Mouse (Mus musculus): ENCODE data around the gene Otub1. TPM values are rescaled to one million over a fixed set of nuclear protein-coding genes. Genes with fewer than 3 reads are reported as not detected.

Gene Otub1
- total and polyA plus RNA-seq, 3 experiments: 46.4 to 153 (median 91.4) TPM

GRCm38 (mm10) chr19:7182273-7182949, 23.7 kb downstream of the Otub1 start:
- Histone ChIP-seq H3K27me3 (ENCODE audit: insufficient read depth, low read length) (peaks cover 64% of the 10 kb centered on the region), H3K4me3 (ENCODE audit: low read depth, low read length) (no peak overlapping the region), H3K4me1 (ENCODE audit: insufficient read depth, low read depth, low read length) (no peaks in the 10 kb centered on the region; the same call in 1 of the 2 replicates), H3K36me3 (replicated peaks) (no peaks in the 10 kb centered on the region), H3K9me3 (replicated peaks) (no peaks in the 10 kb centered on the region)
- no peak for TF ChIP-seq POLR2AphosphoS5 (IDR thresholded peaks at IDR 0.05; ENCODE audit: insufficient replicate concordance, low read depth, low read length)
- DNase-seq (ENCODE audit: low spot score) (no peak), ATAC-seq (ENCODE audit: extremely low read depth, insufficient number of reproducible peaks, low FRiP score, poor library complexity, severe bottlenecking) (no peak)

- Histone ChIP-seq H3K9me3 (replicated peaks) (no peaks in the 10 kb centered on the region), H3K36me3 (replicated peaks) (no peaks in the 10 kb centered on the region), H3K4me1 (ENCODE audit: insufficient read depth, low read depth, low read length) (no peaks in the 10 kb centered on the region; the same call in 1 of the 2 replicates), H3K27me3 (ENCODE audit: insufficient read depth, low read length) (peaks cover 61% of the 10 kb centered on the region), H3K4me3 (ENCODE audit: low read depth, low read length) (no peak overlapping the region)
- TF ChIP-seq CTCF (IDR thresholded peaks at IDR 0.05; ENCODE audit: low read depth, low read length) (no peak), GATA2 (IDR thresholded peaks at IDR 0.05; ENCODE audit: borderline replicate concordance, low read depth, low read length) (no peak), TAL1 (conservative IDR thresholded peaks at IDR 0.05; ENCODE audit: low read depth, low read length) (no peak), GATA1 (IDR thresholded peaks at IDR 0.05; ENCODE audit: borderline replicate concordance, low read length) (no peak), POLR2AphosphoS5 (IDR thresholded peaks at IDR 0.05; ENCODE audit: insufficient replicate concordance, low read depth, low read length) (no peak)
- DNase-seq (ENCODE audit: low spot score): no peak
- ATAC-seq (ENCODE audit: extremely low read depth, insufficient number of reproducible peaks, low FRiP score, poor library complexity, severe bottlenecking): no peak
Observed at GRCm38 (mm10) chr19:7181496-7181895, 24.6 kb downstream of the Otub1 start.

- H3K4me1 ChIP-seq (ENCODE audit: insufficient read depth, low read depth, low read length): no peaks in the 10 kb centered on the region; the same call in 1 of the 2 replicates
- H3K27me3 ChIP-seq (ENCODE audit: insufficient read depth, low read length): peaks cover 63% of the 10 kb centered on the region
- no peak overlapping the region for H3K4me3 ChIP-seq (ENCODE audit: low read depth, low read length)
- no peak for DNase-seq (ENCODE audit: low spot score)
- ATAC-seq (ENCODE audit: extremely low read depth, insufficient number of reproducible peaks, low FRiP score, poor library complexity, severe bottlenecking): no peak
- TF ChIP-seq POLR2AphosphoS5 (IDR thresholded peaks at IDR 0.05; ENCODE audit: insufficient replicate concordance, low read depth, low read length) (no peak), CTCF (IDR thresholded peaks at IDR 0.05; ENCODE audit: low read depth, low read length) (no peak), GATA1 (IDR thresholded peaks at IDR 0.05; ENCODE audit: borderline replicate concordance, low read length) (no peak)
- no peaks in the 10 kb centered on the region for H3K36me3 ChIP-seq (replicated peaks)
- H3K9me3 ChIP-seq (replicated peaks): no peaks in the 10 kb centered on the region
Observed at GRCm38 (mm10) chr19:7180756-7181405, 25.2 kb downstream of the Otub1 start.

- Histone ChIP-seq H3K4me3 (ENCODE audit: low read depth, low read length) (no peak overlapping the region), H3K4me1 (ENCODE audit: insufficient read depth, low read depth, low read length) (no peaks in the 10 kb centered on the region; the same call in 1 of the 2 replicates), H3K27me3 (ENCODE audit: insufficient read depth, low read length) (peaks cover 58% of the 10 kb centered on the region), H3K36me3 (replicated peaks) (no peaks in the 10 kb centered on the region), H3K9me3 (replicated peaks) (no peaks in the 10 kb centered on the region)
- DNase-seq (ENCODE audit: low spot score) (no peak), ATAC-seq (ENCODE audit: extremely low read depth, insufficient number of reproducible peaks, low FRiP score, poor library complexity, severe bottlenecking) (no peak)
- no peak for TF ChIP-seq CTCF (IDR thresholded peaks at IDR 0.05; ENCODE audit: low read depth, low read length)
- TF ChIP-seq TAL1 (conservative IDR thresholded peaks at IDR 0.05; ENCODE audit: low read depth, low read length): no peak
- no peak for TF ChIP-seq GATA2 (IDR thresholded peaks at IDR 0.05; ENCODE audit: borderline replicate concordance, low read depth, low read length)
- TF ChIP-seq POLR2AphosphoS5 (IDR thresholded peaks at IDR 0.05; ENCODE audit: insufficient replicate concordance, low read depth, low read length): no peak
- TF ChIP-seq GATA1 (IDR thresholded peaks at IDR 0.05; ENCODE audit: borderline replicate concordance, low read length): no peak
Observed at GRCm38 (mm10) chr19:7178841-7179452, 27.2 kb downstream of the Otub1 start.

GRCm38 (mm10) chr19:7177804-7178511, 28.2 kb downstream of the Otub1 start:
- H3K36me3 ChIP-seq (replicated peaks): no peaks in the 10 kb centered on the region
- no peaks in the 10 kb centered on the region; the same call in 1 of the 2 replicates for H3K4me1 ChIP-seq (ENCODE audit: insufficient read depth, low read depth, low read length)
- H3K9me3 ChIP-seq (replicated peaks): no peaks in the 10 kb centered on the region
- ATAC-seq (ENCODE audit: extremely low read depth, insufficient number of reproducible peaks, low FRiP score, poor library complexity, severe bottlenecking): no peak
- DNase-seq (ENCODE audit: low spot score): no peak
- TF ChIP-seq CTCF (IDR thresholded peaks at IDR 0.05; ENCODE audit: low read depth, low read length) (no peak), POLR2AphosphoS5 (IDR thresholded peaks at IDR 0.05; ENCODE audit: insufficient replicate concordance, low read depth, low read length) (no peak), TAL1 (conservative IDR thresholded peaks at IDR 0.05; ENCODE audit: low read depth, low read length) (no peak), GATA2 (IDR thresholded peaks at IDR 0.05; ENCODE audit: borderline replicate concordance, low read depth, low read length) (no peak), GATA1 (IDR thresholded peaks at IDR 0.05; ENCODE audit: borderline replicate concordance, low read length) (no peak)
- H3K27me3 ChIP-seq (ENCODE audit: insufficient read depth, low read length): peaks cover 52% of the 10 kb centered on the region
- no peak overlapping the region for H3K4me3 ChIP-seq (ENCODE audit: low read depth, low read length)

Data from G1E (cell line).